Mouse (Mus musculus) megakaryocyte progenitor cell, adult 5-6 weeks (primary cell): ENCODE measurements at regions not wholly inside any gene's neighbourhood (a gene's known extent, or its start where the extent isn't known, plus 50 kb on each side); places are given as distances from the start of the nearest gene placed in this dataset.

Source experiments
- ATAC-seq: replicated peaks from 2 replicates; pipeline ENCODE4 v1.8.0; 2016; ENCODE audit warnings: mild to moderate bottlenecking, moderate TSS enrichment, inconsistent platforms; ENCODE audit not compliant: poor library complexity

- no peak for ATAC-seq
Observed at GRCm38 (mm10) chr9:79071961-79072360, 456.6 kb downstream of the Cd109 start.

- no peak for ATAC-seq
Observed at GRCm38 (mm10) chr9:79109611-79110010, 494.3 kb downstream of the Cd109 start.

GRCm38 (mm10) chr9:79111326-79111725 is 496.0 kb downstream of the Cd109 start:
- ATAC-seq = no peak

- ATAC-seq = no peak
Observed at GRCm38 (mm10) chr9:79140970-79141369, 525.6 kb downstream of the Cd109 start.

GRCm38 (mm10) chr9:79146004-79146403 is 530.7 kb downstream of the Cd109 start:
- ATAC-seq = no peak

- no peak for ATAC-seq
Observed at GRCm38 (mm10) chr9:79165596-79165995, 550.2 kb downstream of the Cd109 start.

- no peak for ATAC-seq
Observed at GRCm38 (mm10) chr9:79173036-79173435, 545.6 kb downstream of the Col12a1 start.

GRCm38 (mm10) chr9:79179954-79180353 is 538.7 kb downstream of the Col12a1 start:
- ATAC-seq = no peak

GRCm38 (mm10) chr9:79195420-79195819 is 523.2 kb downstream of the Col12a1 start:
- no peak for ATAC-seq

GRCm38 (mm10) chr9:79201755-79202154 is 516.9 kb downstream of the Col12a1 start:
- no peak for ATAC-seq

- ATAC-seq = no peak
Observed at GRCm38 (mm10) chr9:79213364-79213763, 505.3 kb downstream of the Col12a1 start.

- no peak for ATAC-seq
Observed at GRCm38 (mm10) chr9:79215986-79216385, 502.6 kb downstream of the Col12a1 start.

- no peak for ATAC-seq
Observed at GRCm38 (mm10) chr9:79216432-79216831, 502.2 kb downstream of the Col12a1 start.

GRCm38 (mm10) chr9:79233081-79233480 is 485.6 kb downstream of the Col12a1 start:
- ATAC-seq = no peak

- ATAC-seq = no peak
Observed at GRCm38 (mm10) chr9:79233751-79234150, 484.9 kb downstream of the Col12a1 start.

- ATAC-seq = no peak
Observed at GRCm38 (mm10) chr9:79269646-79270213, 448.9 kb downstream of the Col12a1 start.

GRCm38 (mm10) chr9:79270256-79270655 is 448.4 kb downstream of the Col12a1 start:
- no peak for ATAC-seq

- no peak for ATAC-seq
Observed at GRCm38 (mm10) chr9:79287849-79288248, 430.8 kb downstream of the Col12a1 start.

- ATAC-seq = no peak
Observed at GRCm38 (mm10) chr9:79295306-79295705, 423.3 kb downstream of the Col12a1 start.

GRCm38 (mm10) chr9:79301580-79301979 is 417.1 kb downstream of the Col12a1 start:
- ATAC-seq = no peak

- ATAC-seq = no peak
Observed at GRCm38 (mm10) chr9:79310591-79310990, 408.0 kb downstream of the Col12a1 start.

- ATAC-seq = no peak
Observed at GRCm38 (mm10) chr9:79317411-79317810, 401.2 kb downstream of the Col12a1 start.

- no peak for ATAC-seq
Observed at GRCm38 (mm10) chr9:79346371-79347096, 372.1 kb downstream of the Col12a1 start.
